Mouse (Mus musculus) liver, adult 2 months (tissue): ENCODE measurements around the gene Adamts20. TPM values are rescaled to one million over a fixed set of nuclear protein-coding genes. Genes with fewer than 3 reads are reported as not detected.

Experiments used
- DNase-seq: peaks from one replicate; pipeline ENCODE4 v3.0.0-alpha.2; 2011; ENCODE audit warnings: low read depth, low spot score; ENCODE audit errors: extremely low read depth
- H3K27ac ChIP-seq: fragments of 200-500 bp; replicated peaks from 2 replicates; pipeline ENCODE4 v1.5.1; 2012; ENCODE audit warnings: low read depth, mild to moderate bottlenecking, control low read depth, inconsistent platforms, low read length; ENCODE audit not compliant: insufficient read depth
- H3K27me3 ChIP-seq: fragments of 200-500 bp; 2 replicates; pipeline ENCODE4 v1.6.1; 2012; ENCODE audit warnings: mild to moderate bottlenecking, moderate library complexity, low read length, inconsistent platforms; ENCODE audit not compliant: control insufficient read depth, insufficient read depth
- H3K36me3 ChIP-seq: fragments of 200-500 bp; 2 replicates; pipeline ENCODE4 v1.6.1; 2012; ENCODE audit warnings: low read length, inconsistent platforms; ENCODE audit not compliant: control insufficient read depth, insufficient read depth
- H3K4me1 ChIP-seq: fragments of 200-500 bp; 2 replicates; pipeline ENCODE4 v1.6.1; 2011; ENCODE audit warnings: low read length; ENCODE audit not compliant: control insufficient read depth, insufficient read depth
- H3K4me3 ChIP-seq: fragments of 200-500 bp; 2 replicates; pipeline ENCODE4 v1.5.1; 2011; ENCODE audit warnings: low read depth, mild to moderate bottlenecking, control low read depth, low read length, moderate library complexity; ENCODE audit not compliant: insufficient read depth
- H3K79me2 ChIP-seq: fragments of 200-500 bp; 2 replicates; pipeline ENCODE4 v1.6.1; 2012; ENCODE audit warnings: inconsistent platforms, mild to moderate bottlenecking, low read length, moderate library complexity; ENCODE audit not compliant: control insufficient read depth, insufficient read depth
- H3K9ac ChIP-seq: fragments of 200-500 bp; 2 replicates; pipeline ENCODE4 v1.6.1; 2012; ENCODE audit warnings: low read depth, mild to moderate bottlenecking, control low read depth, inconsistent platforms, low read length
- CTCF ChIP-seq: fragments of 200-500 bp; IDR thresholded peaks from 2 replicates; pipeline ENCODE4 v1.5.1; 2011; ENCODE audit warnings: low read depth, low read length, control low read depth
- POLR2A ChIP-seq: fragments of 200-500 bp; IDR thresholded peaks from 2 replicates; pipeline ENCODE4 v1.6.1; 2011; ENCODE audit warnings: low read length, control low read depth; ENCODE audit not compliant: insufficient read depth; ENCODE audit errors: extremely low read depth
- WGBS: fragments of 180-500 bp; shearing (Covaris S2); methylation state at CpG from one replicate; pipeline ENCODE4 v1.1.7; 2018; 5-methylcytosine and 5-hydroxymethylcytosine counted together
- polyA plus RNA-seq: library from polyadenylated mRNA; depleted of rRNA; stranded (reverse); fragments of >200 nt; gene quantifications from 2 replicates; pipeline ENCODE4 v1.2.3, GENCODE M21; 2012
- total RNA-seq: library from RNA; depleted of rRNA; stranded (reverse); fragments of >200 nt; gene quantifications from 2 replicates; pipeline ENCODE4 v1.2.3, GENCODE M21; 2014

Gene Adamts20
- total and polyA plus RNA-seq, 2 experiments: not detected

DNA sequence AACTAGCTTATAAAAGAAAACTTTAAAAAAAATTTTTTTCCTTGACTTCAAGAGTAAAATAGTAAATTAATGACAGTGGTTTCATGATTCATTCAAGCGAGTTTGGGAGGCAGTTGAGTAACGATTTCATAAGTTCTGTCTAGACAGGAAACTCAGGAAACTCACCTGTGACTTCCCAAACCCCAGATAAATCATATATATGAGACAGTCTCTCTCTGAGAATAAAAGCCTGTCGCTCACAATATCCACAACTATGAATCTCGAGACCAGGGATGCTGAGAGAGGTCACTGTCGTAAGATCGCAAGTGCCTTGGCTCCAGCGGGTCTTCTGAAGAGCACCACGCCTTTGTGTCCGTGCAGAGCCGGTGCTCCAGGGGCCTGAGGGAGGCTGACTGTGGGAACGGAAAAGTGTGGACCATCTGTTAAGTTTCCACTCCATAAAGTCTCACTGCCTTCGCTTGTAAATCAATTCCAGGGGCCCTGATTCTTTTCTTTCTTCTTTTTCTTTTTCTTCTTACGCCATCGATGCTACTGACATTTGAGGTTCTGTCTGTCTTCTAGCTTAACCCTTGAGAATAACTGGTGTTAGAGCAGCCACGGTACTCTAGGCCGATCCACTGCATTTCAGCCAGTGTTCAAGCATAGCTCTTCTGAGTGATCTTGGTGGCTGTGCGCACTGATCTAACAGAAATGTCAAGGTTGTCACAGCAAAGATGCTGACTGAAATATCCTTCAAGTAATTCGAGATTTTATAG, 7.4 kb downstream of the Adamts20 start:
- WGBS: 79% methylated on average over 18 of the region's 18 CpGs
- no peak for TF ChIP-seq CTCF
- no peak for TF ChIP-seq POLR2A
- Histone ChIP-seq H3K27ac (no peak overlapping the region), H3K27me3 (no peaks in the 10 kb centered on the region), H3K9ac (no peak overlapping the region), H3K4me3 (no peak overlapping the region), H3K36me3 (no peaks in the 10 kb centered on the region), H3K79me2 (no peaks in the 10 kb centered on the region), H3K4me1 (no peaks in the 10 kb centered on the region)
- DNase-seq: no peak

DNA sequence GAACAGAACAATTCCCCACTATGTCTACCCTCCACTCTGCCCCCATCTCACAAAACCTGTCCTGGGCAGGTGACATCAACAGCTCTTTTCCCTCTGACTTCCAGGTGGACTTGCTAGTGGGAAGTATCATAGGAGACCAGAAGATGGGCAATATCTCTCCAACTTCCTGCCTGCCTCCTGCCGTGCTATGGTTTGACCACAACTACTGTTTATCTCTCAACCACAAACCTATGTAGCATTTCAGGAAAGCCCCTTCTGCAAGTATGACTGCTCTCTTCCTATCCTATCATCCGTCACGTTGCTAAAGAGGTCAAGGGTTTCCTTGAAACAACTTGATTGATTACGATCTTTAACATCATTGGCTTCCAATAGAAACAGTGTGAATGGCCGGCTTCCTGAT, 12.4 kb downstream of the Adamts20 start:
- no peak overlapping the region for H3K4me3 ChIP-seq
- no peak for TF ChIP-seq CTCF
- TF ChIP-seq POLR2A: no peak
- DNase-seq: no peak
- no peak overlapping the region for H3K9ac ChIP-seq
- no peaks in the 10 kb centered on the region for H3K4me1 ChIP-seq
- no peaks in the 10 kb centered on the region for H3K27me3 ChIP-seq
- H3K36me3 ChIP-seq: no peaks in the 10 kb centered on the region
- no peak overlapping the region for H3K27ac ChIP-seq
- H3K79me2 ChIP-seq: no peaks in the 10 kb centered on the region
- 72% methylated on average over 5 of the region's 5 CpGs for WGBS

- no peak overlapping the region for H3K9ac ChIP-seq
- no peak for TF ChIP-seq CTCF
- no peak for TF ChIP-seq POLR2A
- H3K36me3 ChIP-seq: no peaks in the 10 kb centered on the region
- no peak for DNase-seq
- no peaks in the 10 kb centered on the region for H3K79me2 ChIP-seq
- no peaks in the 10 kb centered on the region for H3K27me3 ChIP-seq
- 93% methylated on average over 8 of the region's 8 CpGs for WGBS
- no peak overlapping the region for H3K4me3 ChIP-seq
- H3K27ac ChIP-seq: no peak overlapping the region
- no peaks in the 10 kb centered on the region for H3K4me1 ChIP-seq
These were observed 13.6 kb downstream of the Adamts20 start for GRCm38 (mm10) chr15:94451600-94451999.

DNA sequence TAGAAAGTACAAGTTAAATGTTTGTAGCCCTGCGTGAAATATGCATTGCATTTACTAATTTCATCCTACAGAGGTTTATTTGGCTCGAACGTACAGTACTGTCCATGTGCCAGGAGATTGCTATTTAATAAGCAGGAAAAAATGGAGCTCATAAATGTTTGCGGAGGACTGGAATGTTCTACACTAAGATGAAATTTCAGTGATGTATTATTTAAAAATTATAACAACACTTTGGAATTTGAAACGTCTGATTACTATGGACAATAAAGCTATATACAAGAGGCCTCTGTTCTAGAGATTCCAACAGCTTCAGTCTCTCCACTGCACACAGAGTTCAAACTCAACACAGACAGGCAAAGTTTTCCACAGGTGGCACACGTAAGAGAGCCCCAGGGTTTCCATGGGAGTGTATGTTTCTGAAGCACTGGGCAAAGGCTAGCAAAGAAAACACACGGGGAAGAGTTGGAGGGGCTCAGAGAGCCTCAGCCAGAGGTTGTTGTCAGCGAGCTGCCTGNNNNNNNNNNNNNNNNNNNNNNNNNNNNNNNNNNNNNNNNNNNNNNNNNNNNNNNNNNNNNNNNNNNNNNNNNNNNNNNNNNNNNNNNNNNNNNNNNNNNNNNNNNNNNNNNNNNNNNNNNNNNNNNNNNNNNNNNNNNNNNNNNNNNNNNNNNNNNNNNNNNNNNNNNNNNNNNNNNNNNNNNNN, 20.6 kb downstream of the Adamts20 start:
- H3K36me3 ChIP-seq: no peaks in the 10 kb centered on the region
- no peak overlapping the region for H3K27ac ChIP-seq
- H3K4me3 ChIP-seq: no peak overlapping the region
- H3K9ac ChIP-seq: no peak overlapping the region
- no peak for DNase-seq
- H3K4me1 ChIP-seq: no peaks in the 10 kb centered on the region
- WGBS: 66% methylated on average over 8 of the region's 8 CpGs
- H3K27me3 ChIP-seq: no peaks in the 10 kb centered on the region
- TF ChIP-seq CTCF: no peak
- TF ChIP-seq POLR2A: no peak
- H3K79me2 ChIP-seq: no peaks in the 10 kb centered on the region

DNA sequence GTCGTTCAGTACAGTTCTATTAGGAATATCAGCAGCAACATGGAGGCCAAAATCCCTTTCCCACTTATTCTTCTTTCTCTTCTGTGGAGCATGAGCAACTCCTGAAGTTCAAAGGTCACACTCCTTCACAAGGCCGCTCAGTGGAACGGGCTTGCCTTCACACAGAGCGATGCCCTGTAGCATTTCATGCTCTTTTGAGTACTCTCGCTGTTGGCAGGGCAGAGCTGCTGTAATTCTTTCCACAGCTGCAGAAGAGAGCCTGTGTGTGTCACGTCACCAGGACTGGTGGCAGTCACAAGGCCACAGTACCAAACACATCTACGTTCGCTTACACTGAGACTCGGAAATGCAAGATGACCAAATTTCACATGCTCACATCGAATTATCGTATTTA, 21.2 kb downstream of the Adamts20 start:
- Histone ChIP-seq H3K79me2 (no peaks in the 10 kb centered on the region), H3K4me3 (no peak overlapping the region), H3K27me3 (no peaks in the 10 kb centered on the region), H3K27ac (no peak overlapping the region), H3K9ac (no peak overlapping the region), H3K4me1 (no peaks in the 10 kb centered on the region), H3K36me3 (no peaks in the 10 kb centered on the region)
- TF ChIP-seq POLR2A (no peak), CTCF (no peak)
- WGBS: 71% methylated on average over 11 of the region's 11 CpGs
- DNase-seq: no peak

- no peak overlapping the region for H3K4me3 ChIP-seq
- no peak overlapping the region for H3K9ac ChIP-seq
- no peak for TF ChIP-seq POLR2A
- TF ChIP-seq CTCF: no peak
- WGBS: 70% methylated on average over 2 of the region's 2 CpGs
- no peaks in the 10 kb centered on the region for H3K79me2 ChIP-seq
- H3K27me3 ChIP-seq: no peaks in the 10 kb centered on the region
- no peaks in the 10 kb centered on the region for H3K4me1 ChIP-seq
- no peak overlapping the region for H3K27ac ChIP-seq
- no peaks in the 10 kb centered on the region for H3K36me3 ChIP-seq
- DNase-seq: no peak
These were observed 22.2 kb downstream of the Adamts20 start for GRCm38 (mm10) chr15:94443025-94443424.
